Mouse (Mus musculus) ovary, postnatal 14 days (tissue): ENCODE results near the gene Hivep1.

Source experiments
- DNase-seq: peaks from one replicate; pipeline ENCODE4 v3.0.0; 2022; ENCODE audit warnings: low spot score

The Hivep1 gene

GRCm38 (mm10) chr13:42075546-42075945 lies 23.7 kb downstream of the Hivep1 start:
- DNase-seq = no peak

- no peak for DNase-seq
Observed at GRCm38 (mm10) chr13:42076751-42077302, 25.0 kb downstream of the Hivep1 start.

DNA sequence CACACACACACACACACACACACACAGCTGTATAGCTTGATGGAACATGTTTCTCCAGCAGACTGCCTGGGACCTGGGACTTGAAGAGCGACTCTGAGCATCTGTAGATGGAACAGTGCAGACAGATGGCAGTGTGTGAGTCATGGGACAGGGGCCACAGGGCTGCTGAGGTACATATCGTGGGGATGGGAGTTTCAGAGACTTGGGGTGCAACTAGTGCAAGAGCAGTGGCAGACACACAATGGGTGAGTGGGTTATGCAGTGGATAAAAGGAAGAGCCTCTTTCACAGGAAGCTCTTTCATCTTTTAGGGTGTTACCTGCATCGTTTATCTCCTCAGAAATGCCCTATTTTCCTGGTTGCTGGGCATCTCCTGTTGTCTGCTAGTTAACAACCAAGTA lies 25.8 kb downstream of the Hivep1 start:
- DNase-seq = no peak

DNA sequence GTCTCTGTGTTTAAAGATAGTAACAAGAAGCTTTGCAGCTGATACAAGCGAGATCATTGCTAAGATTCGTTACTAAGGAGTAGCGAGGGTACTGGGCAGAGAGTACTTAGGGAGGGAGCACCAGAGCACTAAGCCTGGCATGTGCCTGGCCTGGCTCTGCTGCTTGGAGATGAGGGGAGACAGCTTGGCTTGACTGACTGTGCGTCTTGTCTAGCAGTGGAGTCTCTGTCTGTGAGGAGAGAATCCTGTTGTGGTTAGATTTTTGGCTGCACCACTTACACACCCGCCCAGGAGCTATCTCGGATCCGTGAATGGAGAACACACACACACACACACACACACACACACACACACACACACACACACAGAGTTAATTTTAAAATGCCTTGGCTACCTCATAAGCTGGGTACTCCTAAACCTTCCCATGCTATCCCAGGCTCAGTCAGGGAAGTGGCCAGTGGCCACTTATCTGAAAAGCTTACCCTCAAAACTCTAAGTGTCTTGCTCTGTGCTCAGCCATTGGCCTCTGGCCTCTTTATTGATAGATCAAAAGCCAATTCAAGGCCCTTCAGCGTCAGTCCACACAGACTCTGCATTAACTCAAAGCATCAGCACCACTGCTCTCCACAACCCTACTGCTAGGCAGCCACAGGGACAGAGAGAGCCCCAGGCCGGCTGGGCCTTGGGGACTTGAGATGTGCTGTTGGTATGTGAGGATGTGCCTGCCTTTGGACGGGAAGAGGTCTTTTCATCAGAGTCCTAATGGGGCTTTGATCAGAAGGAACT lies 28.5 kb downstream of the Hivep1 start:
- DNase-seq = no peak

GRCm38 (mm10) chr13:42088339-42088738 lies 36.5 kb downstream of the Hivep1 start:
- DNase-seq = no peak

GRCm38 (mm10) chr13:42089025-42089424 lies 37.2 kb downstream of the Hivep1 start:
- no peak for DNase-seq

GRCm38 (mm10) chr13:42090751-42091150 lies 38.9 kb downstream of the Hivep1 start:
- DNase-seq = no peak

GRCm38 (mm10) chr13:42092392-42093139 lies 40.7 kb downstream of the Hivep1 start:
- no peak for DNase-seq

DNA sequence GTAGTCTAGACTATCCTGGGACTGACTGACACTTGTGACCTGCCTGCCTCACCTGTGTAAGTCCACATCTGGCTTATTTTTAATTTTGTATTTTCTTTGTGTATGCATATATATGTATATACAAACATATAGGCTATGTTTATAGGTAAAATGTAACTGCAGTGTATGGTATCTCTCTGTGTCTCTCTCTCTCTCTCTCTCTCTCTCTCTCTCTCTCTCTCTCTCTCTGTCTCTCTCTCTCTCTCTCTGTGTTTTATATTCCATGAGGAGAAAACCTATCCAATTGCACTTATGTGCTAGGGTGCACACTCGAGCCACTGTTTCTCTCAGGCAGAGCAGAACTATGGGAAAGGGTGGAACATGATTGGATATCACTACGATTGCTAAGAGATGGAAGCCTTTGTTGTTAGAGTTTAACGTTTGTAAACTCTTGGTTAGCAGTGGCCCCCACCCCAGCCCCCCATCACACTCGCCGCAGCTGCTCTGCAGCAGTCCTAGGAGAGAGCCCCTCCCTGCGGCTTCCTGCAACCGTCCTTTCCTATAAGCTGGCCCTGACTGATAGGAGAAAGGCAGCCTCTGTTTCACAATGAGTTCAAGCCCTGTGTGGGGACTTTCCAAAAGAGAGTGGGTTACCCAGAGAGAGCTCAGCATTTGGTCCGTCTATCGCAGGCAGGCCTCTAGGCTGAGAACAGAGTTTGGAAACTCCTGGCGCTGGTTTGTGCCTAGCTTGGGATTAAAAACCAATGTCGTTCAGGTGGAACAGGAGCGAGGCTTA lies 41.6 kb downstream of the Hivep1 start:
- no peak for DNase-seq

- no peak for DNase-seq
Observed at GRCm38 (mm10) chr13:42095826-42096515, 44.1 kb downstream of the Hivep1 start.

GRCm38 (mm10) chr13:42097109-42097508 lies 45.3 kb downstream of the Hivep1 start:
- no peak for DNase-seq

DNA sequence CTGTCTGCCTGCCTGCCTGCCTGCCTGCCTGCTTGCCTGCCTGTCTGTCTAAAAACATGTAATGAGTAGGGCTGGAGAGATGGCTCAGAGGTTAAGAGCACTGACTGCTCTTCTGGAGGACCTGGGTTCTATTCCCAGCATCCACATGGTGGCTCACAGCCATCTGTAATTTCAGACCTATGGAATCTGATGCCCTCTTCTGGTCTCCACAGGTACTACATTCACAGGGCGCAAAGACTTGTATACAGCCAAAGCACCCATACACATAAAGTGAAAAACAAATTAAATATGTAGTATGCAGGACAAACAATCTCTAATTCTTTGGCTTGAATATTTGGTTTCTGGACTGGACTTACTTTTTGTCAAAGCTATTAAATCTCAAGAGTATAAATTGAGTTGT lies 46.7 kb downstream of the Hivep1 start:
- no peak for DNase-seq

GRCm38 (mm10) chr13:42099523-42099922 lies 47.7 kb downstream of the Hivep1 start:
- DNase-seq = no peak

GRCm38 (mm10) chr13:42101440-42102190 lies 49.8 kb downstream of the Hivep1 start:
- no peak for DNase-seq

- DNase-seq = peak; percentile 45
Observed at GRCm38 (mm10) chr13:42102980-42103379, 51.2 kb downstream of the Hivep1 start.

DNA sequence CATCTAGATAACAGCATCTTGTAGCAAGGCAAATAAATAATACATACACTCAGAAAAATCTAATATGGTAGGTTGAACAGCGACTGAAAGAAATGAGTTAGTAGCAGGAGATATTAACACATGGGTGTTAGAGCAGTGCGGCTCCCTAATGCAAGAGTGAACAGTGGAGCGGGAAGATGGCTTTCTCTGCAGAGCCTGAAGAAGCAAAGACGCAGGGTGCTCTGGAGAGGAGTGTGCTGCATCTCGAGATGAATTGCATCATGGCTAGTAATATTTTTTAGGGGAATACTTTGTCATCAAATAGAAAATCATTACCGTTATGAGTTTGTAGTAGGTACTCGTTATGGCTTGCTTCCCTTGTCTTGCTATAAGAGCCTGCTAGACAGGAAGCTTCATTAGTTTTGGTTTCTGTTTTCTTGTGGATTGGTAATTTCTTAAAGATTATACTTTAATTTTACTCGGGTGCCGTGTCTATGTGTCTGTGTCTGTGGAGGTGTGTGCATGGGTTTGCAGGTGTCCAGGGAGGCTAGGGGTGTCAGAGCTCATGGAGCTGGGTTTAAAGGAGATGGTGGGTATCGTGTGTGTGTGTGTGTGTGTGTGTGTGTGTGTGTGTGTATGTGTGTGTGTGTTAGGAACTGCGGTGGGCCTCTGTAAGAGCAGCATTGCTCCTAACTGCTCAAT lies 51.8 kb downstream of the Hivep1 start:
- no peak for DNase-seq

DNA sequence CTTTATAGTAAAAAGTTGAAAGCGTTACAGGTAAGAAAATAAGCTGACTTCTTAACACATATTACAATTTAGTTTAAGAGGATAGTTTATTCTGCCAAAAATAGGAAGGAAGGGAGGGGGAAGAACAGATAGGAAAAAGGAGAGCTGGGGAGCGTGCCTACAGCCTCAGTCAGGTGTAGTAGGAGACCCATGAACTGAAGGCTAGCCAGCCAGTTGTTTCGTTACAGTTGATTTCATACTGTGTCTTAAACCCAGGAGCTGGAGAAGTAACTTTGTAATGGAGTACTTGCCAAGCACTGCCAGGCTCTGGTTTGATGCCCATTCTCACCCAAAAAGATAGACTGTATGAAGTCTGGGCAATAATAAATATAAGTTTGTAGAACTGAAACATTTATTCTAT lies 52.5 kb downstream of the Hivep1 start:
- no peak for DNase-seq

DNA sequence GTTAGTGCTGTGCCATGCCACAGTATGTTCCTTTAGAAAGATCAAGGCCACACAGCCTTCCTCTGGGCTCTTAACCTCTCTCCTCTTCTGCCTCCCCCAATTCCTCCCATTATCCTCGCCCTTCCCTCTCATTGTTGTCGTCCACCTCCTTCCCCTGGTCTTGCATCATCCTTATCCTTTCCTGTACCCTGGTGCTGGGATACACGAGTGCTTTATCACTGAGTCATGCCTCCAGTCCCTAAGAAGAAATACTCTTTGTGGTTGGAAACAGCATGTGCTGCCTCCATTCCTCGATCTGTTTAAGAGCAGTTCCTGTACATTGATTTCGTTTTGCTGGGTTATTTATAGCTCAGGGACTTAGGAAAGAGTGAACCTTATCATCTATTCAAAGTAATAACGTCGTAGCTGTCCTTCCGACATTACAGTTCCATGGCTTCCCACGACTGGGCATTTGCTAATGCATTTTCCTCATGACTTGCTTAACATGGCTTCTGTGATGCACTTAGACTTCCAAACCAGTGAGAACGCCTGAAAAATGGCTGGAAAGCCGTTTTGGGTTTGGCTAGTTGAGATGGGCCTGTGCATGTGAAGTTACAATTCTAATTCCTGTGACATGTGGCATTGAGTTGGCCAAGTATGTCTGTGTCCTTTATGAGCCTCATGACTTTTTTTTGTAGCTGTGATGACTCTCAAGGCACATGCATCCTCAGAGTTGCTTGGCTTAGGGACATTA lies 56.8 kb downstream of the Hivep1 start:
- DNase-seq = no peak

GRCm38 (mm10) chr13:42110416-42110815 lies 58.6 kb downstream of the Hivep1 start:
- DNase-seq = no peak

GRCm38 (mm10) chr13:42112071-42112470 lies 60.2 kb downstream of the Hivep1 start:
- DNase-seq = no peak
